Mouse (Mus musculus): ENCODE results near the gene Vcl. TPM values are rescaled to one million over a fixed set of nuclear protein-coding genes. Genes with fewer than 3 reads are reported as not detected.

Gene Vcl
- total RNA-seq, 2 experiments from 2014 or later: 117 to 149 TPM

GRCm38 (mm10) chr14:21053586-21053985, 124.4 kb downstream of the Vcl start:
- no peak for ATAC-seq (ENCODE audit: poor library complexity, severe bottlenecking)

GRCm38 (mm10) chr14:21058972-21059371, 129.8 kb downstream of the Vcl start:
- ATAC-seq (ENCODE audit: poor library complexity, severe bottlenecking): no peak

- ATAC-seq (ENCODE audit: poor library complexity, severe bottlenecking): no peak
Observed at GRCm38 (mm10) chr14:21062766-21063513, 133.7 kb downstream of the Vcl start.

DNA sequence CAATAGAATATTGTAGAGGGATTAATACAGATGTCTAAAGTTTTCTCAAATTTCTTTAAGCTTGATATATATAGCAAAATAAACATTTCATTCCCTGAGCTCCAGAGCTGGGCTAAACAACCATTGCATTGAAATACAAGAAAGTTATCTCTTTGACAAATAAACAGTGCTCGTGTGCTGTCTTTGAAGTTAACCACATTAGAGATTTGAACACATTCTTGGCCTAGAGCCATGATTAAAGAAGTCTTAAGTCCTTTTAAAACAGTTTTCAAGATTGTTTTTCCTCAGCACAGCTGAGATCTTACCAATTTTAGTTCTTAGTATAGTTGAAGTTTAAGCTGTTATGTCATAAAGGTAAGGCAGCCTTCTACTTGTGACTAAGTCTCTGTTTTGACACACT, 135.1 kb downstream of the Vcl start:
- ATAC-seq (ENCODE audit: poor library complexity, severe bottlenecking): no peak

DNA sequence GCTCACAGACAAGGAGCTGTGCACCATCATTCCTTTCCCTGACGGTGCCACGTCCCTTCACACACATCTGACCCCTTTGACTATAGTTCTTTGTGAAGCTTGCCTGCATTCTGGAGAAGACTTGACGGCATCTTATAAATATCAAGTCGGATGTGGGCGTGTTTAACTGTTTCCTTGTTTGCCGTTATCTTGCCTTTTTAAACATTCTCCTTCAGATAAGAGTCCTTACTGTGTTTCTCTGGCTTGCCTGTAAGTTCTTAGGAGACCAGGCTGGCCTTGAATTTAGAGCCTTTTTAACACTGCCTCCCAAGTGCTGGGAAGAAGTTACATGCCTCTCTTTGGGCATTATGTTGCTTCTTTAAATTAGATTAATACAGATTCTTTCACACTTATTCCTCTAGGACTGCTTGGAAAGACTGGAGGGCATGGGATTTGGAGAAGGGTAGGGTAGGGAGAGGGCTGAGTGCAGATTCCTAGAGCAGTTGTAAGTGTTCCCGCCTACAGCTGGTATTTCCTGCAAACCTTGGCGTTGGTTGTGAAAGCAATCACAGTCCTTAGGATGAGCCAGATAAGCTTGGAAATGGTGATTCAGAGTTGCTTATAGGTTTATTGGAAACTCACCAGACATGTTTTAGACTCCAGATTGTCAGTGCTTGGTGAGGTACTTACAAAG, 136.4 kb downstream of the Vcl start:
- ATAC-seq (ENCODE audit: poor library complexity, severe bottlenecking): no peak

DNA sequence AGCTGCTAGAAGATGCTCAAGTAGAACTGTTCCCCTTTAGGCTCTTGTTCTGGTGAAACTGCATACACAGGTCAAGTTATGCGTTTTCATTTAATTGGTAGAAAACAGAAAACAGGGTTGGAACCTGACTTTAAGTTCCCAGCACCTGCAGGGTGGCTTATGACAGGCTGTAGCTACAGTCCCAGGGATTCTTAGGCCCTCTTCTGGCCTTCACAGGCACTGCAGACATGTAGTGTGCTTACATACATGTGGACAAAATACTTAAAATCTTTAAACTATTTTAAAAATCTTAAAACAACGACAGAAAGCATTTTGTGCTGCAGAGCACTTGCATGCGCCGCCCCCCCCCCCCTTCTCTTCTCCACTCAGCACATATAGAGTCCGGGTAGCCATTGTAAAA, 140.4 kb downstream of the Vcl start:
- 0 out of 2 replicates have a peak, but pooled peaks have one; percentile 47 for ATAC-seq (ENCODE audit: poor library complexity, severe bottlenecking)

GRCm38 (mm10) chr14:21073981-21074380, 144.8 kb downstream of the Vcl start:
- no peak for ATAC-seq (ENCODE audit: poor library complexity, severe bottlenecking)

GRCm38 (mm10) chr14:21074398-21075320, 145.5 kb downstream of the Vcl start:
- no peak for ATAC-seq (ENCODE audit: poor library complexity, severe bottlenecking)

DNA sequence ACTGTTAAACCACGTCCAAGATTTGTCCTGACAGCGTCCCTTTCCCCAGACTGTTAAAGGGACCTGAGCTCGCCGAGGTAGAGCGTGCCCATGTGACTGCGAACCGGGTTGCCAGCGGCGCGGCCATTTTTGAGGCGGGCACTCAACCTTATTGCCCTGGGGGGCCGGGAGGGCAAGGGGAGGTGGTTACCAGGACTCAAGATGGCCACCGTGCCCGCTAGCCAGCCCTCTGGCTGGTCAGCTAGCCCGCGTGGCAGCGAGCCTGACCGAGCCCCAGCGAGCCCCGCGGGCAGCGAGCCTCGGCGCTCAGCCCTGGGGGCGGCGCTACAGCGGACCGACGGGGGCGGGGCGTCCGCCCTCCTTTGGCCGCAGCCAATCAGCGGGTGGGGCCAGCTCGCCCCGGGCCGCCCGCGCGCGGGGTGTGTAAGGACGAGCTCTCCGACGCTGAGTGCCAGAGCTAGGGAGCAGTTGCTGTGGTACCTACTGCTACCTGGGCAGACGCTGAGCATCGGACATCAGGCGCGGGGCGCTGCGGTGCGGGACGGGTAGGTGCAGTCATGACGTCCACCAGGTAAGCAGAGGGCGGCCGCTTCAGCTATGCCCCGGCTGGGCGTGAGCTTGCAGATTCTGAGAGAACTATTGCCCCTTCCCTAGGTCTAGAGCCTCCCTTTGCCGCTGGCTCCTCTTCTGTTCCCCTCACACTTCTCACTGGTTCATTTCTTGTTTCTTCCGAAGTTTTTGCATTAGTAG, 146.7 kb downstream of the Vcl start:
- peak; percentile 93 for ATAC-seq (ENCODE audit: poor library complexity, severe bottlenecking)

GRCm38 (mm10) chr14:21076501-21077194, 147.4 kb downstream of the Vcl start:
- ATAC-seq (ENCODE audit: poor library complexity, severe bottlenecking): no peak

DNA sequence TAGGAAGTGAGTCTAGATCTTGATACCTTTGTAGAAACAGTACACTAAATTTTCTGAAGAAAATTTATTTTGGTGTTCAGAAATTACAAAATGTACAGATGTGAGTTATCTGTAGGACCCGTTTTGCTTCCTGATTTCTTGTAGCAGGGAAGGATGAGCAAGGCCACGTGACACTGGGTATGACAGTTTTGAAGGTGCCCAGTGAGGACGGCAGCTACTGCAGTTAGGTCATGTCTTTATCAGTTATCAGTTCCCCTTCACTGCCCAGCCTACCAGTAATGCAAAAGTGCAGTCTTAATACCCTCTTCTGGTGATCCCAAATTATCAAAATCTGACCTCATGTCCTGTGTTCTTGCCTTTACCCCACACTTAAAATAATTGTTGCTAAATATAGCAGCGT, 148.7 kb downstream of the Vcl start:
- ATAC-seq (ENCODE audit: poor library complexity, severe bottlenecking): peak; percentile 29

GRCm38 (mm10) chr14:21078511-21078910, 149.3 kb downstream of the Vcl start:
- ATAC-seq (ENCODE audit: poor library complexity, severe bottlenecking): no peak

DNA sequence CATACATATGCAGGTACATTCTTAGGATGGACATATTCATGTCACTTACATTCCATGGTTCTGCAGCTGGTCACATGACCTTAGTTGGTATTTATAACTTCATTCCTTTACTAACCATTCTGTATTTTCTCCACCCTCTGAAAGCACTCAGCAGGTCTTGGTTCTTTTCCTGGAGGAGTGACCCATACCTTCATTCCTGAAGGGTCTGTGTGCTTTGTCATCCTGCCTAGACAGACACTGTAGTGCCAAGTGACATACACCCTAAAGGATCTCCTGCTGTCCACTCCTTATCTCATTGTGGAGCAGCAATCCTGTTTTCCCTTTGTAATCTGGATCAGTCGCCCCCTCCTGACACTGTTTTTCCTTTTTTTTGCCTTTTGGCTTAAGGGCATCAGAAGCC, 153.6 kb downstream of the Vcl start:
- no peak for ATAC-seq (ENCODE audit: poor library complexity, severe bottlenecking)

Other genes starting within 250 kb of the Vcl start
- gene Fut11, start 234.4 kb upstream of the Vcl start, total RNA-seq (2015): 9.1 and 12.5 TPM in 2 replicates
- gene Fut11, start 234.4 kb upstream of the Vcl start, total RNA-seq (2017): 4.9 and 6.5 TPM in 2 replicates
- 94.2 and 107 TPM in 2 replicates for gene Chchd1, start 226.4 kb upstream of the Vcl start, total RNA-seq (2015)
- 86.5 and 86.8 TPM in 2 replicates for gene Chchd1, start 226.4 kb upstream of the Vcl start, total RNA-seq (2017)
- gene Zswim8, start 221.8 kb upstream of the Vcl start, total RNA-seq (2015): 33.2 and 39.3 TPM in 2 replicates
- gene Zswim8, start 221.8 kb upstream of the Vcl start, total RNA-seq (2017): 26.5 and 33.3 TPM in 2 replicates
- 55.7 and 60.3 TPM in 2 replicates for gene Ndst2, start 194.8 kb upstream of the Vcl start, total RNA-seq (2015)
- gene Ndst2, start 194.8 kb upstream of the Vcl start, total RNA-seq (2017): 14.0 and 19.5 TPM in 2 replicates
- gene Camk2g, start 135.3 kb upstream of the Vcl start, total RNA-seq (2015): 24.0 and 24.3 TPM in 2 replicates
- gene Camk2g, start 135.3 kb upstream of the Vcl start, total RNA-seq (2017): 50.1 and 61.1 TPM in 2 replicates
- gene Plau, start 92.7 kb upstream of the Vcl start, total RNA-seq (2015): 7.0 and 9.5 TPM in 2 replicates
- 16.8 and 17.1 TPM in 2 replicates for gene Plau, start 92.7 kb upstream of the Vcl start, total RNA-seq (2017)
- 66.8 and 78.9 TPM in 2 replicates for gene Ap3m1, start 123.1 kb downstream of the Vcl start, total RNA-seq (2015)
- gene Ap3m1, start 123.1 kb downstream of the Vcl start, total RNA-seq (2017): 79.7 and 96.9 TPM in 2 replicates
- 41.2 and 47.1 TPM in 2 replicates for gene Adk, start 123.2 kb downstream of the Vcl start, total RNA-seq (2015)
- gene Adk, start 123.2 kb downstream of the Vcl start, total RNA-seq (2017): 28.6 and 54.7 TPM in 2 replicates

Data from megakaryocyte, adult 5-6 weeks (primary cell).